ENCODE assay signal across 17 mouse cellular contexts in the genomic region with DNA sequence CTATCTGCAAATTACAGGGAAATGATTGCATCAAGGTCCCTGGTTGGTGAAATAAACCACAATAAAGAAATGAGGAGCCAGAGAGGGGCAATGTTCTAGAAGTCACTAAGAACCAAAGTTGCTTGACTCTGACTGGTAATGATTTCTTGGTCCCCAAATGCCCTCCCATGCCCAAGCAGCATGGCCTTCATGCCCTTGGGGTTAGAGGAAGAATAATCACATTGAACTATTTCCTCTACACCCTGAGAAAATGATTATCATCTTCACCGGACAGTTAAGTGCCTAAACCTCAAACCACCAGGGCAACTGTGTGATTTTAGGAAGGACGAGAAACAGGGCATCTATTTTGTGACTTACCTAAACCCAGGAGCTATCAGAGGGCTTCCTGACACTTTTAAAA. TPM values are rescaled to one million over a fixed set of nuclear protein-coding genes. Genes with fewer than 3 reads are reported as not detected.
"Had no signal": no experiment of that assay in that cellular context is flagged by ENCODE, and none has a peak within 500 bp of the region (broad histone marks: within the 10 kb centered on the region; RNA-seq: fewer than 3 reads in every experiment).

No protein-coding gene starts in this region.

- H3K9me3 ChIP-seq: lung, embryonic 15.5 days; midbrain, embryonic 13.5 days; midbrain, embryonic 15.5 days; neural tube, embryonic 12.5 days had no signal

- ATAC-seq: liver, postnatal 0 days; lung, postnatal 0 days; midbrain, embryonic 13.5 days; midbrain, embryonic 15.5 days had no signal

- DNase-seq: liver, postnatal 0 days; lung, adult 2 months; lung, postnatal 4 days; right cerebral cortex, postnatal 25 days; right cerebral cortex, postnatal 4 days; spleen, adult 18-20 months; thymus, adult 18-20 months; thymus, postnatal 14 days; thymus, postnatal 36 days had no signal

- H3K4me2 ChIP-seq: lung, embryonic 15.5 days; midbrain, embryonic 11.5 days; midbrain, embryonic 13.5 days; midbrain, embryonic 15.5 days; neural tube, embryonic 12.5 days had no signal

- H3K4me3 ChIP-seq: lung, embryonic 15.5 days; megakaryocyte, embryonic 14.5 days; midbrain, embryonic 13.5 days; midbrain, embryonic 15.5 days; neural tube, embryonic 12.5 days had no signal

- H3K4me1 ChIP-seq: lung, embryonic 15.5 days; megakaryocyte, embryonic 14.5 days; midbrain, embryonic 13.5 days; midbrain, embryonic 15.5 days; neural tube, embryonic 12.5 days had no signal

- H3K27me3 ChIP-seq: lung, embryonic 15.5 days; midbrain, embryonic 13.5 days; midbrain, embryonic 15.5 days; neural tube, embryonic 12.5 days had no signal

- H3K9ac ChIP-seq: liver, postnatal 0 days; lung, embryonic 15.5 days; midbrain, embryonic 13.5 days; midbrain, embryonic 15.5 days; neural tube, embryonic 12.5 days had no signal

- H3K36me3 ChIP-seq: lung, embryonic 15.5 days; midbrain, embryonic 13.5 days; midbrain, embryonic 15.5 days; neural tube, embryonic 12.5 days had no signal

- H3K27ac ChIP-seq: lung, embryonic 15.5 days; midbrain, embryonic 13.5 days; midbrain, embryonic 15.5 days; neural tube, embryonic 12.5 days had no signal

RNA-seq across cellular contexts. Expression of a gene that starts 27.0 kb away (rescaled TPM):
- polyA plus RNA-seq: neural tube, embryonic 14.5 days had no signal
